Mouse (Mus musculus): Measurements from ENCODE around the gene Kif21a. TPM values are rescaled to one million over a fixed set of nuclear protein-coding genes. Genes with fewer than 3 reads are reported as not detected.
A peak's percentile ranks its signal among the peaks of the same experiment; 100 is the strongest.

The Kif21a gene
- polyA plus RNA-seq, 1 experiment from 2014 or later: 72.2 TPM

GRCm38 (mm10) chr15:90935579-90935978 lies 114.2 kb downstream of the Kif21a start:
- DNase-seq: no peak
- WGBS: 81% methylated on average over 6 of the region's 6 CpGs
- H3K36me3 ChIP-seq (ENCODE audit: control insufficient read depth, insufficient read depth, low read length): peaks cover 70% of the 10 kb centered on the region

DNA sequence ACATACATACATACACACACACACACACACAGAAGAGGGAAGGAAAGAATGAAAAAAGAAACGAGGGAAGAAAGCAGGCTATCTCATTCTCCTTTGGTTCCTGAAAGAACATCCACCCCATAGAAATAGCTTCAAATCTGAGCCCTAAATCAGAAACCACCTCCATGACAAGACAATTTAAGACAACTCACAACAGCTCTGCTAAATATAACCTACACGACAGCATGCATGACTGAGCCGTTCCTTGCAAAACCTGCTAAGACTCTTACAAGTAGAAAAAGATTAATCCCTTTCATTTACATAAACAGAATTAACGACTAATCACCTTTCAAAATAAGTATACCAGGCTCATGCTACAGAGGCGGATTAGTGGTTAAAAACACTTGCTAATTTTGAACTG lies 118.3 kb downstream of the Kif21a start:
- WGBS: 63% methylated on average over 5 of the region's 5 CpGs
- Histone ChIP-seq H3K27me3 (ENCODE audit: control insufficient read depth, insufficient read depth, low read length) (no peaks in the 10 kb centered on the region), H3K4me2 (ENCODE audit: low read length) (no peak overlapping the region), H3K36me3 (ENCODE audit: control insufficient read depth, insufficient read depth, low read length) (peaks cover 32% of the 10 kb centered on the region), H3K9me3 (ENCODE audit: control insufficient read depth, low read length) (no peaks in the 10 kb centered on the region), H3K4me3 (replicated peaks; ENCODE audit: low read depth, low read length) (no peak overlapping the region), H3K4me1 (ENCODE audit: control insufficient read depth, insufficient read depth, low read length) (no peaks in the 10 kb centered on the region), H3K27ac (replicated peaks; ENCODE audit: low read depth, low read length) (no peak overlapping the region), H3K9ac (replicated peaks; ENCODE audit: low read length) (no peak overlapping the region)
- DNase-seq (no peak), ATAC-seq (ENCODE audit: low FRiP score, low TSS enrichment) (no peak)

More at GRCm38 (mm10) chr15:90935579-90935978, 114.2 kb downstream of the Kif21a start:
- no peak overlapping the region for H3K4me2 ChIP-seq (ENCODE audit: low read length)
- ATAC-seq (ENCODE audit: low FRiP score, low TSS enrichment): no peak
- H3K4me3 ChIP-seq (replicated peaks; ENCODE audit: low read depth, low read length): no peak overlapping the region
- H3K9me3 ChIP-seq (ENCODE audit: control insufficient read depth, low read length): no peaks in the 10 kb centered on the region
- no peak overlapping the region for H3K27ac ChIP-seq (replicated peaks; ENCODE audit: low read depth, low read length)
- H3K9ac ChIP-seq (replicated peaks; ENCODE audit: low read length): no peak overlapping the region
- no peaks in the 10 kb centered on the region for H3K27me3 ChIP-seq (ENCODE audit: control insufficient read depth, insufficient read depth, low read length)
- no peaks in the 10 kb centered on the region for H3K4me1 ChIP-seq (ENCODE audit: control insufficient read depth, insufficient read depth, low read length)

DNA sequence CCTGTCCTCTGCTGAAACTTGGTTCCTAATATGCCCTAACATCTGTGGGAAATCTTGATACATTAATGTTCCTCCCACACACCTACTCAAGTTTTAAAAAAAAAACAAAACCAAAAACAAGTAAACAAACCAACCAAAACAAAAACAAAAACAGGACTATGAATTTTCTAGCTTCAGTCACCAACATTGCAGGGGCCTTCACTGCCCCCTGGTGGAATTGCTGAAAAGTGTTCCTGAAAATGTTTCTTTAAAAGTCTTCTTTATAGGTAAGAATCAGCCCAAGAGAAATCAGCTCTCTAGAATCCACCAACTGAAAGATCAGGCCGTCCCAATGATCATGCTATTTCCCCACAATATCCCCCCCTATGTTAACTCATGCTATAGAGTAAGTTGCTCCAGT lies 120.7 kb downstream of the Kif21a start:
- H3K4me1 ChIP-seq (ENCODE audit: control insufficient read depth, insufficient read depth, low read length): no peaks in the 10 kb centered on the region
- 30% methylated on average over 1 of the region's 1 CpGs for WGBS
- H3K4me2 ChIP-seq (ENCODE audit: low read length): no peak overlapping the region
- H3K36me3 ChIP-seq (ENCODE audit: control insufficient read depth, insufficient read depth, low read length): peaks cover 12% of the 10 kb centered on the region
- ATAC-seq (ENCODE audit: low FRiP score, low TSS enrichment): no peak
- no peak overlapping the region for H3K4me3 ChIP-seq (replicated peaks; ENCODE audit: low read depth, low read length)
- peak; percentile 78 for DNase-seq
- H3K9me3 ChIP-seq (ENCODE audit: control insufficient read depth, low read length): 0 out of 2 replicates have a peak, but pooled peaks cover 3% of the 10 kb centered on the region
- H3K27ac ChIP-seq (replicated peaks; ENCODE audit: low read depth, low read length): no peak overlapping the region
- H3K9ac ChIP-seq (replicated peaks; ENCODE audit: low read length): no peak overlapping the region
- H3K27me3 ChIP-seq (ENCODE audit: control insufficient read depth, insufficient read depth, low read length): no peaks in the 10 kb centered on the region

- H3K4me1 ChIP-seq (ENCODE audit: control insufficient read depth, insufficient read depth, low read length): no peaks in the 10 kb centered on the region
- no peak overlapping the region for H3K27ac ChIP-seq (replicated peaks; ENCODE audit: low read depth, low read length)
- H3K27me3 ChIP-seq (ENCODE audit: control insufficient read depth, insufficient read depth, low read length): no peaks in the 10 kb centered on the region
- no peak overlapping the region for H3K9ac ChIP-seq (replicated peaks; ENCODE audit: low read length)
- no peaks in the 10 kb centered on the region for H3K9me3 ChIP-seq (ENCODE audit: control insufficient read depth, low read length)
- no peak for DNase-seq
- H3K4me2 ChIP-seq (ENCODE audit: low read length): no peak overlapping the region
- no peaks in the 10 kb centered on the region for H3K36me3 ChIP-seq (ENCODE audit: control insufficient read depth, insufficient read depth, low read length)
- no peak for ATAC-seq (ENCODE audit: low FRiP score, low TSS enrichment)
- no peak overlapping the region for H3K4me3 ChIP-seq (replicated peaks; ENCODE audit: low read depth, low read length)
- 87% methylated on average over 9 of the region's 9 CpGs for WGBS
Observed at GRCm38 (mm10) chr15:90896480-90896879, 153.3 kb downstream of the Kif21a start.

DNA sequence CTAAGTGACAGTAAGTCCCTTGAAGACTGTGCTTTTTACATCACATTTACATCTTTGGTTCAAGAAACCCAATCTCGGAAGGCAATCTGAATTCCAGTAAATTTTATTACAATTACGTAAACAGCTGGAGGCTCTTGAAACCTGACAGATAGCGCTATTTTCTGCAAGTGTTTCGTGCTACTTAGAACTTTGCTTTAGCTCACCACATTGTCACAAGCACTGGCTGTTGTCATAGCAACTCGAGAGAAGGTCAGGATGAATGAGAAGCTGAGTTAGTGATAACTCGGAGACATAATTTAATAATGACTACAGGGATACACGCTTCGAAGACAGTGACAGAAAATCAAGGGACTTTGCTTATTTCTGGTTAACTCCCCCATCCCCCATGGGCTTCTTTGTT lies 162.3 kb downstream of the Kif21a start:
- H3K4me3 ChIP-seq (replicated peaks; ENCODE audit: low read depth, low read length): no peak overlapping the region
- H3K36me3 ChIP-seq (ENCODE audit: control insufficient read depth, insufficient read depth, low read length): no peaks in the 10 kb centered on the region
- no peak overlapping the region for H3K9ac ChIP-seq (replicated peaks; ENCODE audit: low read length)
- 58% methylated on average over 8 of the region's 8 CpGs for WGBS
- no peaks in the 10 kb centered on the region for H3K4me1 ChIP-seq (ENCODE audit: control insufficient read depth, insufficient read depth, low read length)
- no peak overlapping the region for H3K4me2 ChIP-seq (ENCODE audit: low read length)
- no peaks in the 10 kb centered on the region for H3K9me3 ChIP-seq (ENCODE audit: control insufficient read depth, low read length)
- H3K27me3 ChIP-seq (ENCODE audit: control insufficient read depth, insufficient read depth, low read length): no peaks in the 10 kb centered on the region
- ATAC-seq (ENCODE audit: low FRiP score, low TSS enrichment) (no peak), DNase-seq (peak; percentile 75)
- H3K27ac ChIP-seq (replicated peaks; ENCODE audit: low read depth, low read length): no peak overlapping the region

Other genes with a start within 250 kb of the Kif21a start
- 6.9 and 11.8 TPM in 2 replicates for gene Abcd2, start 141.9 kb upstream of the Kif21a start, polyA plus RNA-seq (2014; fragmentation: Nextera tagmentation; extraction: Ambion mirVana)
- 0.11 TPM in 1 of 2 replicates, not detected in the other for gene CN725425, start 149.5 kb upstream of the Kif21a start, polyA plus RNA-seq (2014; fragmentation: Nextera tagmentation; extraction: Ambion mirVana)